Mouse (Mus musculus): Measurements from ENCODE around the gene Frmd4a.

Gene Frmd4a

GRCm38 (mm10) chr2:4570186-4570861 is 552.8 kb downstream of the Frmd4a start:
- intact Hi-C loops (cut with DNase I) = no loop called here

- intact Hi-C loops (cut with DNase I) = no loop called here
Measured at GRCm38 (mm10) chr2:4572498-4573263, 555.2 kb downstream of the Frmd4a start.

GRCm38 (mm10) chr2:4573386-4573785 is 555.9 kb downstream of the Frmd4a start:
- intact Hi-C loops (cut with DNase I) = no loop called here

GRCm38 (mm10) chr2:4574251-4574650 is 556.7 kb downstream of the Frmd4a start:
- intact Hi-C loops (cut with DNase I) = no loop called here

- intact Hi-C loops (cut with DNase I) = no loop called here
Measured at GRCm38 (mm10) chr2:4575163-4575562, 557.6 kb downstream of the Frmd4a start.

GRCm38 (mm10) chr2:4575975-4576374 is 558.5 kb downstream of the Frmd4a start:
- intact Hi-C loops (cut with DNase I) = no loop called here

- intact Hi-C loops (cut with DNase I) = no loop called here
Measured at GRCm38 (mm10) chr2:4578291-4578690, 560.8 kb downstream of the Frmd4a start.

- intact Hi-C loops (cut with DNase I) = no loop called here
Measured at GRCm38 (mm10) chr2:4579357-4580068, 562.0 kb downstream of the Frmd4a start.

- intact Hi-C loops (cut with DNase I) = no loop called here
Measured at GRCm38 (mm10) chr2:4580666-4581065, 563.1 kb downstream of the Frmd4a start.

- intact Hi-C loops (cut with DNase I) = no loop called here
Measured at GRCm38 (mm10) chr2:4582930-4583329, 565.4 kb downstream of the Frmd4a start.

- intact Hi-C loops (cut with DNase I) = no loop called here
Measured at GRCm38 (mm10) chr2:4584252-4584651, 566.7 kb downstream of the Frmd4a start.

GRCm38 (mm10) chr2:4586245-4586644 is 568.7 kb downstream of the Frmd4a start:
- intact Hi-C loops (cut with DNase I) = no loop called here

- intact Hi-C loops (cut with DNase I) = no loop called here
Measured at GRCm38 (mm10) chr2:4587685-4588409, 570.3 kb downstream of the Frmd4a start.

- intact Hi-C loops (cut with DNase I) = no loop called here
Measured at GRCm38 (mm10) chr2:4591647-4592046, 574.1 kb downstream of the Frmd4a start.

- intact Hi-C loops (cut with DNase I) = no loop called here
Measured at GRCm38 (mm10) chr2:4592666-4593065, 575.1 kb downstream of the Frmd4a start.

- intact Hi-C loops (cut with DNase I) = no loop called here
Measured at GRCm38 (mm10) chr2:4593433-4593832, 575.9 kb downstream of the Frmd4a start.

- intact Hi-C loops (cut with DNase I) = no loop called here
Measured at GRCm38 (mm10) chr2:4593878-4594387, 576.4 kb downstream of the Frmd4a start.

- intact Hi-C loops (cut with DNase I) = no loop called here
Measured at GRCm38 (mm10) chr2:4596992-4597391, 579.5 kb downstream of the Frmd4a start.

- intact Hi-C loops (cut with DNase I) = loop anchor here (1.0 to 10.0 kb wide), 2 partner anchors 102 to 376 kb away; no protein-coding TSS in a partner anchor
Measured at GRCm38 (mm10) chr2:4601034-4601890, 583.7 kb downstream of the Frmd4a start.

GRCm38 (mm10) chr2:4603361-4603945 is 585.9 kb downstream of the Frmd4a start:
- intact Hi-C loops (cut with DNase I) = loop anchor here (10.0 kb wide), 1 partner anchor 379 kb away; no protein-coding TSS in a partner anchor
